Mouse (Mus musculus): ENCODE results near the gene Trim80.
"Not testable (repeated sequence)": the region's sequence is repeated elsewhere in the genome, so short reads cannot be mapped to it uniquely, and the experiment has no call there.

Trim80 gene

DNA sequence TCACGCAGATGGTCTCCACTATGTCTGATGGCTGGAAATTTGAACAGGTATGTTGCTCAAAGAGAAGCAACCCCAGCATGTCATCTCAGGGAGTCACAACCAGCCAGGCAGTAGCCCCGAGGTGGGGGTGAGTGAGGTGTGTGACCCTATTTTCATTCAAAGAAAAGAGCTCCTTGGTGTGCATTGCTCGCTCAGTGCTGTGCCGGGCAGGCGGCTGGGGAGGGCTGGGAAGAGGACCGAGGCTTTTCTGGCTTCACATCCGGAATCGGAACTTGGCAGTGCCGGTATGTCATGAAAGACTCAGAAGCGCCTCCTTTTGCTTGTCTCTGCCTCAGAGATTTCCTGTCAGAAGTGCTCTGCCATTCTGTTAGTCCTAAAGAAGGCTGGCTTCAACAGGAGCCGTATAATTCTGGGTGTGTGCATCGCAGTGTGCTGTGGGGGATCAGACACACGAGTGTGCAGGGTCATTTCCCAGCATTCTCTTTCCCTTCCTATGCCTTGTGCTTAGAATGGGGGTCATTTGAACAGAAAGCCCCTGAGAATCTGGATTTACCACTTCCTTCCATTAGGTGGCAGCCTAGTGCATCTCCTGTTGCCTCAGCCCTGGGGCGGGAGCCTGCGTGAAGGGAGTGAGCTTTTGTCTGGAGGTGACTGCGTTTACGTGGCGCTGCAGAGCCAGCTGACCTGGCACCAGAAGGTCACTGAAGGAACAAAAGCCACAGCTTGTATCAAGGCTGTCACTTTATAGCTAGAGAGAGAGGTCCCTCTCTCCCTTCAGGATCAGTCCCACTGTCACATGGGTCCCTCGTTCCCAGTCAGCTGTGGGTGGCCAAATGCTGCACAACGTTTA lies 12.6 kb upstream of the Trim80 start:
- DNase-seq (ENCODE audit: low spot score in 2 of 2) = peak; percentile 77 to 81

DNA sequence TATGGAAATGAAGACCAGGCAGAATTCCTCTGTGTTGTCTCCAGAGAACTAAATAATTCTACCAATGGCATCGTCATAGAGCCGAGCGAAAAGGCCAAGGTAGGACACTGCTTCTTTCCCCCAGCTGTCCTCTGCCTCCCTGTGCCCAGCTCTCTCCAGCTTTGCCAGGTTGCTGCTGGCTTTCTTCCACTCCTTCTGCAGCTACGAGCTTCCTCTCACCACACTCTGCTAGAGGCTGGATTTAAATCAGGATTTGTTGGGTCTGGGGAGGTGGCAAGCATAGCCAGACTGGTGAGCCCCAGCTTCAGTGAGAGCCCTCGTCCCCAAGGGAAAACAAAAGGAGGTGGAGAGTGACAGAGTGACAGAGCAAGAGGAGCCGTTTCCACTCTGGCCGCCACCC lies 11.0 kb upstream of the Trim80 start:
- DNase-seq (ENCODE audit: low spot score in 2 of 2) = no peak

DNA sequence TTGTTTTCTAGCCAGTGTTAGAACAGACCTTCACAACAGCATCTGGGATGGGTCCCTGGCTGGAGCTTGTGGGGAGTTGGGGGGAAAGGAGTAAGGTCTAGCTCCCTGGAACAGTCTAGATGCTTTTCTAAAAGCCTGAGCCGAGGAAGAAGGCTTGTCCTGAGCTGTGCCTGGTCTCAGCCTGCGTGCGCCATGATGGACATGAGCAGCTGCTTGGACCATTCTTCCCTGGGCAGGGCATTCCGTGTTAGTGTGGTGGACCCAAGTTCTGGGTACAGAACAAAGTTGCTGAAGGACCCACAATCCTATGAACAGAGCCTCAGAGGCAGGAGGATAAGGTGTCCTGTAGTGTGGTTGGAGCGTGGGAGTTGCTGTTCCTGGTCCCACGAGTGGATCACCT lies 9.8 kb upstream of the Trim80 start:
- no peak for DNase-seq (ENCODE audit: low spot score in 2 of 2)

DNA sequence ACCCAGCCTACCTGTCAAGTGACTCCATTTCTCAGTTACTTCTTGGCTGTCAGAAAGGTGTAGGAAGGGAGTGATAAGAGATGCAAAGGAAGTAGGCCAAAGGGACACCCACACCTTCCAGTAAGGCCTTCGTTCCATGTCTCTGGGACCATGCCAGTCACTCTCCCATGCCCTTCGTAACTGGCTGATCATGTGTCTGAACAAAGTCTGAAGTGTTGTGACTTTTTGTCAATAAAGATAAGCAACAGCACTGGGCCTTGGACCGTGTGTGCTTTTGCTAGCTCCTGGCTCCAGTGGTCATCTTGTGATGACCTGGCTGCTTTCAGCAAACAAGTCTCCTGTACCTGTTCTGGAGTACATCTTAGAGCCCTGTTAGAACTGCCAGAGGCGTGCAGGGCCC lies 7.5 kb upstream of the Trim80 start:
- no peak for DNase-seq (ENCODE audit: low spot score in 2 of 2)

DNA sequence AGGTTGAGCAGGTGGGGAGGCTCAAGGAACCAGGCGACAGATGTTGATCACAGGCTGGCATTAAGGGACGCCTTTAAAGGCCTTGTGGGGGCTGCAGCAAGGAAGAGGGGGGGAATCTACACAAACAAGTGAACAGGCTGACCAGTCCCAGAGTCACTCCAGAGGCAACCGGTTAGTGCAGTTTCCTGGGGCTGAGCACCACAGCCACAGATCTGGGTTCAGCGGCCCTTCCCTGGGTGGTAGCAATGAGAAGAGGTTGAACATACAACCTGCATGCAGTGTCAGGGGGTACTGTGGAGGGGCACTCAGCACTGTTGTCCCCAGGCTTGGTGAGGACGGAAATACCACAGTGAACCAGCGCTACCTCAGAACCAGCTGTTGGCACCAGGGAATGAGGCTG lies 7.0 kb upstream of the Trim80 start:
- no peak for DNase-seq (ENCODE audit: low spot score in 2 of 2)

DNA sequence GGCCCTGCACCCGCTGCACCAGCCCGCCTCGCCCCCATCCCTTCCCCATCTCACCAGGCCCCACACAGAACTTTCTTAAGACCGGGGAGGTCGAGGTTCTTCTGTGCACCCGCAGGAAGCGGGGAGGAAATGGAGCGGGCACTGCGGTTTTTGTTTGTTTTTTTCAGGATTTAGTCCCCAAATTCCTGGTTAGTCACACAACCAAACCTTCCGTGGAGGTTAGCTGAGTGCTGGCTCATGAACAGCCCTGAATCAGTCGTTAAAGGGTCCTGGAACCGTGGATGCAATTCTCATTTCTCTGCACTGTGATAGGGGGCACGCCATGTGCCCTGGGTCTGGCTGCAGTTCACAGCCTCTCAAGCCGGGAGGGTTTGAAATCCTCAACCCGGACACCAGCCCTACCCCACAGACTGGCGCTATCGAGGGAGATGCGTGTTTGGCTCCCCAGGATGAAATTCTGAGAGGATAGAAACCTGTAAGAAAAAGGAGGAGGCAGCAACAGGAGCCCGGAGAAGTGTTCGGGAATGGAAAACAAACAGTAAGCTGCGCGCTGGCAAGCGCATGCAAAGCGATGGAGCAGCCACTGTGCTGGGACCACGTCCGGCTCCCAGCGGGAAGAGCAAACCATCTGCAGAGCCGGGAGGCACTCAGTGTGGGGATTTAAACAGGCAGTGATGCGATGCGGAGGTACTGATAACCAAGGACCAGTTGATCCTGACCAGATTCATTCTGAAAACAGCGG lies 4.6 kb upstream of the Trim80 start:
- DNase-seq (ENCODE audit: low spot score in 2 of 2) = no peak

DNA sequence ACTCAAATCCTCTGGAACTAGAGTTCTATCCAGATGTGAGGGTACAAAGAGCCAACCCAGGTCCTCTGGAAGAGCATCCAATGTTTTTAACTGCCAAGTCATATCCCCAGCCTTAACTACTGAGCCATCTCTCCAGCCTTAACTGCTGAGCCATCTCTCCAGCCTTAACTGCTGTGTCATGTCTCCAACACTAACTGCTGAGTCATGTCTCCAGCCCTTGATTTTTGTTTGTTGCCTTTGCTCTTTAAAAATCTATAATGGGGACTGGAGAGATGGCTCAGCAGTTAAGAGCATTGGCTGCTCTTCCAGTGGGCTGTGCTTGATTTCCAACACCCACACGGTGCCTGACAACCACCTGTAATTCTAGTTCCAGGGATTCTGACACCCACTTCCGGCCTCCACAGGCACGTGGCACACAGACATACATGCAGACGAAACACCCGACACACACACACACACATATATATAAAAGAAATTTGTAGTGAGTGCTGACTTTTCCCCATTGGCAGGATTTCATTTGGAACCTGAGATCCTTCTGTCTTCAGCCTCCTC lies 2.7 kb upstream of the Trim80 start:
- DNase-seq (ENCODE audit: low spot score in 2 of 2) = no peak

DNA sequence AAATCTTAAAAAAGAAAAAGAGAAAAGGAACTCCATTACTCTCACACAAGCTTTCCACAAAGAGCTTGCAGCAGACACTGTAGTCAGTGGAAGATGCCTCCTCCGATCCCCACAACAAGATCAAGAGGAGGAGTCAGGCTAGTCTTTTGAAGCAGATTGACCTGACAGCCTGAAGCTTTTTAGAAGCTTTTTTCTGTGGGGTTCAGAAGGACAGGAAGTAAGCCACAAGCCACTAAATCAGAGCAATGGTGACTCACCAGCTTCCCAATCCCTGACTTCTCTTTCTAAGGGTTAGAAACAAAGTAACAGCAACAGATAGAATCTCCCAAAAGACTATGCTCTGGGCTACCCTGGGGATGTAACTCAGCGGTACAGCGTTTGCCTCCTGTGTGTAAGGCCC lies 1.0 kb upstream of the Trim80 start:
- no peak for DNase-seq (ENCODE audit: low spot score in 2 of 2)

DNA sequence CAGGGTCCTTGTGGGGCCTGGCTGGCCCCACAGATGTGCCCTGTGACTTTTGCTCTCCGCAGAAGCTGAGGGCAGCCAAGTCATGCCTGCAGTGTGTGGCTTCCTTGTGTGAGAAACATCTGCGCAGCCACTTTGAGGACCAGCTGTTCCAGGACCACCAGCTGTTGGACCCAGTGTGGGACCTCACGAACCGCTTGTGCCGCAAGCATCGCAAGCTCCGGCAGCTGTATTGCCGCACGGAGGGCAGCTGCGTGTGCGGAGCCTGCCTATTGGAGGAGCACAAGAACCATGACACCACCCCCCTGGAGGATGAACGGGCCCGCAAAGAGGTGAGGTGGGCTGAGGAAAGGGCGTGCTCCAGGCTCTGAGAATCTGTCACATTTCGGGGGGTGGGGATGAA lies 1.1 kb downstream of the Trim80 start:
- DNase-seq (ENCODE audit: low spot score in 2 of 2) = no peak

DNA sequence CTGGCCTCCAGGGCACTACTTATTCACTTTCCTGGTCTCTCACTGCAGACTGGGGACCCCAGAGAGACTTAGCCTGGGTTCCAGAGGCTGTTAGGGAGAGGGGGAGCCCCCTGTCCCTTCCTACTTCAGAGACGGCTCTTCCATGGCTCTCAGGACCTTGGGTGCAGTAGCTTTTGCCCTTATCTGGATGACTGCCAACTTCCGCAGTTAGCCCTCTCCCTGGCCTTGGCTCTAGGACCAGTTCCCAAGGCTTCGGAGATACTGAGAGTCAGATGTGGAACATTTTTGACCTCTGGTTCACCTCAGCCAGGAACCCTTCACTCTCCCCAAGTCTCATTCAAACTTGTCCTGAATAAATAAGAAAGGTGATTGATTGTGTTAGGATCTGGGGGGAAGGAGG lies 6.6 kb downstream of the Trim80 start:
- DNase-seq (ENCODE audit: low spot score in 2 of 2) = peak in 1 of 2 experiments; percentile 39

DNA sequence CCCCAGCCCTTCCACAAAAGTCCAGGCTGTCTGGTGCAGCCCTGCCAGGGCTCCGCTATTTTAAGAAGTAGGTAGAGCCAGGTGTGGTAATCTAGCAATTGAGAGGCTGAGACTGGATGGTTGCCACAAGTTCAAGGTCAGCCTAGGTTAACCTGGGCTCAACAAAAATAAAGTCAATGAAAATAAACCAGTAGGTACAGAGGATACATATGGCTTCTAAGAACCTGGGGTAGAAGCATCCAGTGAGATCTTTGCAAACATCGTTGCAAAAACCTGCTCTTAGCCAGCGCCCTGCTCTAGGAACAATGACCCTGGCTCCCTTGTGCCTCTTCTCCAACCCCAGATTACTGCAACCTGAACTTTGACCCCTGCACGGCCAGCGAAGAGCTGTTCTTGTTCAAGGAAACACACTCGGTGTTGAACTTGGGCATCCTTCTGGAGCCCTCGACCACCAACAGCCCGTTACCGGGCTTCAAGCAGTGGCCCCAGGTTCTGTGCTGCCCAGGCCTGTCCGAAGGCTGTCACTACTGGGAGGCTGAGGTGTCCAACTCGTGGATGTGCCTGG lies 7.1 kb downstream of the Trim80 start:
- no peak for DNase-seq (ENCODE audit: low spot score in 2 of 2)

DNA sequence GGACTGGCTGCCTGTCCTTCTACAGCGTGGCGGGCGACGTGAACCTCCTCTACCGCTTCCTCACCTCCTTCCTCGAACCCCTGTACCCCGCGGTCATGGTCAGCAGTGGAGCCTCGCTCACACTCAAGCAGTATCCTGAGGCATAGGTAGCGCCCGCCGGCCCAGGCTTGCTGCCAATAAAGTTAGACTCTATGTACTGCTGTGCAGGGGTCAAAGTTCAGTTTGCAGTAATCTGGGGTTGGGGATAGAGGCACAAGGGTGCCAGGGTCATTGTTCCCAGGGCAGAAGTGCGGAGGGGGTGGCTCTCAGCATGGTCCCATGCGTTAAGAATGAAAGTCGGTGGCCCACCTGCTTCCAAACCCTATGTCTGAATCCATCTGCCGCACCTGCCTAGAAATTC lies 7.7 kb downstream of the Trim80 start:
- DNase-seq (ENCODE audit: low spot score in 2 of 2) = no peak

DNA sequence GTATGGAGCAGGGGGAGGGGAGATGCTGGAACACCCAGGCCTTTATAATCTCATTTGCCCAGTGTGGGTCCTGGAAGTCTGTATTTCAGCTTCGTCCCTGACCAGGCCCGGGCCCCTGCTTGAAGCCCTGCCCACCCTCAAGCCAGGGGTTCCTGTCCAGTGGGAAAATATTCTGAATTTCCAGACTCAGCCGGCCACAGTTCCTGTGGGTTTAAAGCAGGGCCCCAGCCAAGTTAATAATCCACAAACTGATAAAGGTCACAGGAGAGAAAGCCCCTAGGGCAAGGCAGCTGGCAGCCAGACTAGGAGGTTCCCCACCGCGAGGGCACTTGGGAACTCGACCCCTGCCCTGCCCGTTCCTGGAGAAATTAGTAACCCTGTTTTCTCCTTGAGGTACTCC lies 8.7 kb downstream of the Trim80 start:
- no peak for DNase-seq (ENCODE audit: low spot score in 2 of 2)

DNA sequence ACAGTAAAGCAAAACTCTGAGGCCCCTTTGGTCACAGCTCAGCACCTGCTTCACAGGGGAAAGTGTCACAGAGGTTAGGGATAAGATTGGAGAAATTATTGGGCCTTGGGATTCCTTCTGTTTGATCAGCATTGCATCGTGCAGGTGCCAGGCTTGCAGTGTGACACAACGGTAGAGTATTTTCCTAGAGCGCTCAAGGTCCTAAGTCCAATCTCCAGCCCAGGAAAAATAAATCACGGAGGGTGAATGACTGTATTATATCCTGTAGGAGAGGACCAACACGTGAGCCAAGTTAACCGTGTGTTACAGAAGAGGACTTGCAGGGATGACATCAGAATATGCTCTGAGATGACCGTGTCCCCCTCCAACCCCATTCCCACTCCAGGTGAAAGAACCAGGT lies 9.8 kb downstream of the Trim80 start:
- DNase-seq (ENCODE audit: low spot score in 2 of 2) = no peak

DNA sequence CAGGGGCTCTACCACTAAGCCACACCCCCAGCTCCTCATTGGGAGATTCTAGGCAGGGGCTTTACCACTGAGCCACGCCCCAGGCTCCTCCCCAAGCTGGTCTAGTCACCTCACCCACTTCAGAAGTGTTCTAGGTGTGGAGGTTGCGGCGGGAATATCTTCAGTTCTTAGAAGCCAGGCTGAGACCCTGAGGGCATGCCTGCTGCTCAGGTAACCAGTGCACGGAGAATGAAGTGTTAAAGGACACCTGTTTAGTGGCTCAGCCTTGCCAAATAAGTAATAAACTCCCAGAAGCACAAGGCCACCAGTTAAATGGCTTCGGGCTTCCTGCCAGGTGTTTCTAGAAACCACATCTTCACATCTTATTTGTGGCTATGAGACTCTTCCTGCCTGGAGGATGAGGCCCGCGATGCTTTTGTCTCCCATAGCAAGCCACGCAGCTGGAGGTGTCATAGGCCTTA lies 11.5 kb downstream of the Trim80 start:
- no peak for DNase-seq (ENCODE audit: low spot score in 2 of 2)

DNA sequence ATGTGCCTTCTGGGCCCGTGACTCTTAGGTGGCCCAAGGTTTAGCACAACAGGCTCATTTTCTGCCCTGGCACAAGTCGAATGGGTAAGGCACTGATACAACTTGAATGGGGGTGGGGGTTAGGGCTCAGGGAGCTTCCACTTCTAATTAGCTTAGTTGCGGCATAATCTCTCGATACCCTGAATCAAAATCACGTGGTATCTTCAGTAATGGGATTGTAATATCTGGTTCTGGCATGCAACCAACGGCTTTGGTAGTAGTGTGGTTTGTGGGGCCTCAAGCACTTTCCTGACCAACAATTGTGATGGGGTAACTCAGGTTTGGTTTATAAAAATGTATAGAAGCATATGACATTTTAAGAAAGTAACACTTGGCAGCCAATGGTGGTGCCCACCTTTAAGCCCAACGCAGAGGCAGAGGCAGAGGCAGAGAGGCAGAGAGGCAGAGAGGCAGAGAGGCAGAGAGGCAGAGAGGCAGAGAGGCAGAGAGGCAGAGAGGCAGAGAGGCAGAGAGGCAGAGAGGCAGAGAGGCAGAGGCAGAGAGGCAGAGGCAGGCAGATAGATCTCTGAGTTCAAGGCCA lies 12.0 kb downstream of the Trim80 start:
- DNase-seq (ENCODE audit: low spot score in 2 of 2) = no peak

DNA sequence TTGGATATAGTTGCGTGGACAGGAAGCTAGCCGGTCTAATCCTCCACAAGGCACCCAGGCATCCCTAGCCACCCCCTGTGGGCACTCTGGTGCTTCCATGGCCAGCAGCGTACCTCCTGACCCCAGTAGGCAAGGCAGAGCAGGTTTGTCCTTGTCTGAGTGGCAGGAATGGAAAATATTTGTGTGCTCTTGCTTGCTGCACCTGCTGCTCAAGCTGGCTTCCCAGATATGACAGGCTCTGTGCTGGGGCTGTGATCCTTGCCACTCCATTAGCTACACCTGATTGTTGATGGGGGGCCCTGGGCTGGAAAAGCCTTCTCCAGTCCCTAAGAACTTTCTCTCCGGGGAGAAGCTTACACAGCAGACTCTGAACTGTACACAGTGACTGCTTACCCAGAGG lies 13.0 kb downstream of the Trim80 start:
- no peak for DNase-seq (ENCODE audit: low spot score in 2 of 2)

DNA sequence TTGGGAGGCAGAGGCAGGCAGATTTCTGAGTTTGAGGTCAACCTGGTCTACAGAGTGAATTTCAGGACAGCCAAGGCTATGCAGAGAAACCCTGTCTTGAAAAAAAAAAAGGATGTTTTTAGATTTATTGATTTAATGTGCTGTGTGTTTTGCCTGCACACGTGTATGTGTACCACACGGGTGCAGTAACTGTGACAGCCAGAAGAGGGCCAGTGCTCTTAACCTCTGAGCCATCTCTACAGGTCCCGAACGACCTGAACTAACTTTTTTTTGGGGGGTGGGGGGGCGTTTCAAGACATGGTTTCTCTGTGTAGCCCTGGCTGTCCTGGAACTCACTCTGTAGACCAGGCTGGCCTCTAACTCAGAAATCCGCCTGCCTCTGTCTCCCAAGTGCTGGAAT lies 14.5 kb downstream of the Trim80 start:
- DNase-seq (ENCODE audit: low spot score in 2 of 2) = not testable (repeated sequence)

DNA sequence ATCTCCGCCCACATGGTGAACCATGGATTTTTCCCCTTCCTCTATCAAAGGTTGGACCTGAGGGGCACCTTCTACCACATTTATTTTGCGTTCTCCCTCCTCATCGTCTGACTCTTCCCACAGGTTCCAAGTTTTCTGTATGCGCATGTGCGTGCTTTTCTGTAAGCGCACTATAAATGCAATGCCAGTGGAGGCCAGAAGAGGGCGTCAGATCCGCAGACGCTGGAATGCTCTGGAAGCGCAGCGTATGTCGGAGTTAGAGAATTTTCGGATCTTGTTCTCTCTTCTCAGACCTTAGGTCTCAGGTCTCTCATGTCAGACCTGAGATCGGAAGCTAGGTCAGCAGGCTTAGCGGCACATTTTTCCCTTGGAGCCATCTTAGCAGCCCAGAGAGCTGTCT lies 15.3 kb downstream of the Trim80 start:
- no peak for DNase-seq (ENCODE audit: low spot score in 2 of 2)

DNA sequence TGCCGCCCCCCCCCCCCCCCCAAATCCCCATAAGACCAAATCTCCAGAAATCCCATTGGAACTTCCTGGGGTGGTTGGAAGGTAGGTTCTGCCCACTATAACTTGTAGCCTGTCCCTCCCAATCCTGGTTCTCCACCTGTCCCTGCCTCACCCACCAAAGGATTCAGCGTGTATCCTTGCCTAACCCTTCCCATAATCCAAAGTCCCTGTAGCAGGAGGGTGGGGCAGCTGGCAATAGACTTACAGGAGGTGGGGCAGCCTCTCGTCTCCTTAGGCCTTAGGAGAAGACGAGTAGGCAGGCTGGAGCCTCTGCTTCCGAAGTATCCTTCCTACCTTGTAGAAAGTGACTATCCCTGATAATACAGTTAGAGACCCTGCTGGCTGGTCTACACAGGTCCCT lies 15.8 kb downstream of the Trim80 start:
- DNase-seq (ENCODE audit: low spot score in 2 of 2) = no peak

DNA sequence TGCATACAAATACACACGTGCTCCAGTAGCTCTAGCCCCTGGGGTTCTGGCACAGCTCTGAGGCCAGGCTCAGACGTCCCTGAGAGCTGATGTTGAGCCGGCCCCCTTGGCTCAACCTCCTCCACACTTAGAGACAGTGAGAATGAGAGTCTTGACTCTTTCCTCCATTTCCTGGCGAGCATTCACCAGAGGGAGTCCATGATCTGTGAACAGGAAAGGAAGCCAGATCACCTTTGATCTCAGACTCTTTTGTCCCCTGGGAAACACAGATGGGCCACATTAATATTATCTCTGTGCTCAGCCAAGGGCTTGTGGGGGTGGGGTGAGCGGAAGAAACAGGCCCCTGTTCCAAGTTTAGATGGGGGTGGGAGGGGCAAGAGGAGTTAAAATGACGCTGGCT lies 17.1 kb downstream of the Trim80 start:
- DNase-seq (ENCODE audit: low spot score in 2 of 2) = no peak

DNA sequence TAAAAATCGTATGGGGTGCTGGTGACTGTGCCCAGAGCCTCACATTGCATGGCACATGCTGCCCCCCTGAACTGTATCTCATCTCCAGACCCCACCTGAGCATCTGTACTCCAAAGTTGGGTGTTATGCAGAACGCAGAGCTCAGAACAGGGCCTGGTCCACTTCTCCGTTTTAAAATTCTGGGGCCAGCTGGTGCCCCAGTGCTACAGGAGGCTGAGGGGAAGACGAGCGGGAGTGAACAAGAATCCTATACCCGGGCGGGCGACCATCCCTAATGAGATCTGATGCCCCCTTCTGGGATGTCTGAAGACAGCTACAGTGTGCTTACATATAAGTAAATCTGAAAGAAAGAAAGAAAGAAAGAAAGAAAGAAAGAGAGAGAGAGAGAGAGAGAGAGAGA lies 20.6 kb downstream of the Trim80 start:
- DNase-seq (ENCODE audit: low spot score in 2 of 2) = no peak
